Mouse (Mus musculus): ENCODE measurements around the gene Olfr569. TPM values are rescaled to one million over a fixed set of nuclear protein-coding genes. Genes with fewer than 3 reads are reported as not detected.

Olfr569 gene
- not detected in 2 replicates for polyA plus RNA-seq (2012; rRNA removed)

- WGBS: 62% methylated on average over 3 of the region's 3 CpGs
- no peaks in the 10 kb centered on the region for H3K4me1 ChIP-seq (ENCODE audit: control insufficient read depth, insufficient read depth, insufficient read length, low read length)
- H3K4me3 ChIP-seq (ENCODE audit: low read depth, low read length): no peak within 1 kb of the TSS
- H3K36me3 ChIP-seq (ENCODE audit: control insufficient read depth, insufficient read depth, low read length): no peaks in the 10 kb centered on the region
- H3K27me3 ChIP-seq (ENCODE audit: control insufficient read depth, insufficient read depth, low read length): no peaks in the 10 kb centered on the region
- no peak within 1 kb of the TSS for H3K27ac ChIP-seq (ENCODE audit: insufficient read depth, low read depth, low read length)
- TF ChIP-seq POLR2A (IDR thresholded peaks at IDR 0.05; ENCODE audit: low read depth, low read length) (no peak), CTCF (IDR thresholded peaks at IDR 0.05; ENCODE audit: extremely low read depth, insufficient read length, insufficient replicate concordance, low read depth, low read length) (no peak)
These were observed at the start of gene Olfr569 for GRCm38 (mm10) chr7:102890782-102891181. Gene Olfr569, minus strand, starts transcription at chr7:102890882.

GRCm38 (mm10) chr7:102927105-102927504 is 36.4 kb upstream of the Olfr569 start:
- no peak for TF ChIP-seq POLR2A (IDR thresholded peaks at IDR 0.05; ENCODE audit: low read depth, low read length)
- TF ChIP-seq CTCF (IDR thresholded peaks at IDR 0.05; ENCODE audit: extremely low read depth, insufficient read length, insufficient replicate concordance, low read depth, low read length): no peak
- no peaks in the 10 kb centered on the region for H3K27me3 ChIP-seq (ENCODE audit: control insufficient read depth, insufficient read depth, low read length)
- no peak overlapping the region for H3K27ac ChIP-seq (ENCODE audit: insufficient read depth, low read depth, low read length)
- 49% methylated on average over 3 of the region's 3 CpGs for WGBS
- no peaks in the 10 kb centered on the region for H3K36me3 ChIP-seq (ENCODE audit: control insufficient read depth, insufficient read depth, low read length)
- no peak overlapping the region for H3K4me3 ChIP-seq (ENCODE audit: low read depth, low read length)
- no peaks in the 10 kb centered on the region for H3K4me1 ChIP-seq (ENCODE audit: control insufficient read depth, insufficient read depth, insufficient read length, low read length)

- 69% methylated on average over 1 of the region's 1 CpGs for WGBS
- TF ChIP-seq POLR2A (IDR thresholded peaks at IDR 0.05; ENCODE audit: low read depth, low read length) (no peak), CTCF (IDR thresholded peaks at IDR 0.05; ENCODE audit: extremely low read depth, insufficient read length, insufficient replicate concordance, low read depth, low read length) (no peak)
- H3K36me3 ChIP-seq (ENCODE audit: control insufficient read depth, insufficient read depth, low read length): no peaks in the 10 kb centered on the region
- no peaks in the 10 kb centered on the region for H3K4me1 ChIP-seq (ENCODE audit: control insufficient read depth, insufficient read depth, insufficient read length, low read length)
- no peaks in the 10 kb centered on the region for H3K27me3 ChIP-seq (ENCODE audit: control insufficient read depth, insufficient read depth, low read length)
- H3K27ac ChIP-seq (ENCODE audit: insufficient read depth, low read depth, low read length): no peak within 1 kb of the TSS
- no peak within 1 kb of the TSS for H3K4me3 ChIP-seq (ENCODE audit: low read depth, low read length)
These were observed 33.4 kb upstream of the Olfr569 start, which contains the start of gene Olfr572 for GRCm38 (mm10) chr7:102924109-102924508. Gene Olfr572, plus strand, starts transcription at chr7:102924409.

GRCm38 (mm10) chr7:102919632-102920031 is 28.9 kb upstream of the Olfr569 start:
- no peak overlapping the region for H3K4me3 ChIP-seq (ENCODE audit: low read depth, low read length)
- H3K4me1 ChIP-seq (ENCODE audit: control insufficient read depth, insufficient read depth, insufficient read length, low read length): no peaks in the 10 kb centered on the region
- WGBS: 4% methylated on average over 1 of the region's 1 CpGs
- TF ChIP-seq POLR2A (IDR thresholded peaks at IDR 0.05; ENCODE audit: low read depth, low read length) (no peak), CTCF (IDR thresholded peaks at IDR 0.05; ENCODE audit: extremely low read depth, insufficient read length, insufficient replicate concordance, low read depth, low read length) (no peak)
- H3K36me3 ChIP-seq (ENCODE audit: control insufficient read depth, insufficient read depth, low read length): no peaks in the 10 kb centered on the region
- H3K27me3 ChIP-seq (ENCODE audit: control insufficient read depth, insufficient read depth, low read length): no peaks in the 10 kb centered on the region
- H3K27ac ChIP-seq (ENCODE audit: insufficient read depth, low read depth, low read length): no peak overlapping the region

GRCm38 (mm10) chr7:102917032-102917875 is 26.6 kb upstream of the Olfr569 start, which contains the start of gene Olfr571:
Gene Olfr571, minus strand, starts transcription at chr7:102917536.
- no peaks in the 10 kb centered on the region for H3K27me3 ChIP-seq (ENCODE audit: control insufficient read depth, insufficient read depth, low read length)

GRCm38 (mm10) chr7:102916405-102916804 is 25.7 kb upstream of the Olfr569 start:
- TF ChIP-seq CTCF (IDR thresholded peaks at IDR 0.05; ENCODE audit: extremely low read depth, insufficient read length, insufficient replicate concordance, low read depth, low read length) (no peak), POLR2A (IDR thresholded peaks at IDR 0.05; ENCODE audit: low read depth, low read length) (no peak)
- Histone ChIP-seq H3K4me1 (ENCODE audit: control insufficient read depth, insufficient read depth, insufficient read length, low read length) (no peaks in the 10 kb centered on the region), H3K27me3 (ENCODE audit: control insufficient read depth, insufficient read depth, low read length) (no peaks in the 10 kb centered on the region), H3K27ac (ENCODE audit: insufficient read depth, low read depth, low read length) (no peak overlapping the region), H3K36me3 (ENCODE audit: control insufficient read depth, insufficient read depth, low read length) (no peaks in the 10 kb centered on the region), H3K4me3 (ENCODE audit: low read depth, low read length) (no peak overlapping the region)
- 38% methylated on average over 5 of the region's 5 CpGs for WGBS

More at GRCm38 (mm10) chr7:102917032-102917875, 26.6 kb upstream of the Olfr569 start, which contains the start of gene Olfr571:
- Histone ChIP-seq H3K4me1 (ENCODE audit: control insufficient read depth, insufficient read depth, insufficient read length, low read length) (no peaks in the 10 kb centered on the region), H3K36me3 (ENCODE audit: control insufficient read depth, insufficient read depth, low read length) (no peaks in the 10 kb centered on the region), H3K27ac (ENCODE audit: insufficient read depth, low read depth, low read length) (no peak within 1 kb of the TSS), H3K4me3 (ENCODE audit: low read depth, low read length) (no peak within 1 kb of the TSS)
- no peak for TF ChIP-seq POLR2A (IDR thresholded peaks at IDR 0.05; ENCODE audit: low read depth, low read length)
- TF ChIP-seq CTCF (IDR thresholded peaks at IDR 0.05; ENCODE audit: extremely low read depth, insufficient read length, insufficient replicate concordance, low read depth, low read length): no peak
- WGBS: 40% methylated on average over 4 of the region's 4 CpGs

- H3K4me1 ChIP-seq (ENCODE audit: control insufficient read depth, insufficient read depth, insufficient read length, low read length): no peaks in the 10 kb centered on the region
- no peak overlapping the region for H3K27ac ChIP-seq (ENCODE audit: insufficient read depth, low read depth, low read length)
- TF ChIP-seq POLR2A (IDR thresholded peaks at IDR 0.05; ENCODE audit: low read depth, low read length) (no peak), CTCF (IDR thresholded peaks at IDR 0.05; ENCODE audit: extremely low read depth, insufficient read length, insufficient replicate concordance, low read depth, low read length) (no peak)
- no peaks in the 10 kb centered on the region for H3K36me3 ChIP-seq (ENCODE audit: control insufficient read depth, insufficient read depth, low read length)
- no peak overlapping the region for H3K4me3 ChIP-seq (ENCODE audit: low read depth, low read length)
- WGBS: 22% methylated on average over 1 of the region's 1 CpGs
- no peaks in the 10 kb centered on the region for H3K27me3 ChIP-seq (ENCODE audit: control insufficient read depth, insufficient read depth, low read length)
These were observed 24.6 kb upstream of the Olfr569 start for GRCm38 (mm10) chr7:102915261-102915660.

All from small intestine, adult 2 months (tissue).